Mouse (Mus musculus) ZHBTc4 (cell line): Measurements from ENCODE around the gene Vezt.

Experiments used
- DNase-seq: peaks from one replicate; pipeline ENCODE4 v3.0.0-alpha.2; 2011; ENCODE audit warnings: low read depth, low spot score

Vezt gene

GRCm38 (mm10) chr10:94035658-94036374, at the start of gene Vezt, which contains the start of gene Fgd6:
Gene Vezt (minus strand): TSS chr10:94035817.
Gene Fgd6 (plus strand): TSS chr10:94036001.
- peak; percentile 100 for DNase-seq

- peak; percentile 58 for DNase-seq
Measured at GRCm38 (mm10) chr10:94082040-94082734, 46.6 kb upstream of the Vezt start.

DNA sequence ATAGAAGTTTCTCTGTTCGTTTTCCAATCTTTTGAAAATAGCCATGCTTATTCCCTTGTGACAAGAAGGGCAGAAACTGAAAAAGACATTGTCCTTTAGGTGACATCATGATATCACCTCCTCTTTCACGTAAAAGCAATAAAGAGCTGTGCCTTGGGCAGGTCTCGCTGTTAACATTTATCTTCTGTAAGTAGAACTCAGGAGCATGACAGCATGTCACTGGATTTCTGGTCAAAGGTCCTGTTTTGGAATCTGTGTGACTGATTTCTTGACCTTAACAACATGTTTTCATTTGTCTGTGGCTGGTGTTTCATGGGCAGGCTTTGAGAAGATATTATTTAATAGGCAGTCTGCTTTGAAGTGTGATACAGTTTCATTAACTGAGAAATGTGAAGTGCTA, 45.1 kb upstream of the Vezt start:
- no peak for DNase-seq

GRCm38 (mm10) chr10:94076966-94077825, 41.6 kb upstream of the Vezt start:
- peak; percentile 60 for DNase-seq

GRCm38 (mm10) chr10:94072916-94073465, 37.4 kb upstream of the Vezt start:
- no peak for DNase-seq

DNA sequence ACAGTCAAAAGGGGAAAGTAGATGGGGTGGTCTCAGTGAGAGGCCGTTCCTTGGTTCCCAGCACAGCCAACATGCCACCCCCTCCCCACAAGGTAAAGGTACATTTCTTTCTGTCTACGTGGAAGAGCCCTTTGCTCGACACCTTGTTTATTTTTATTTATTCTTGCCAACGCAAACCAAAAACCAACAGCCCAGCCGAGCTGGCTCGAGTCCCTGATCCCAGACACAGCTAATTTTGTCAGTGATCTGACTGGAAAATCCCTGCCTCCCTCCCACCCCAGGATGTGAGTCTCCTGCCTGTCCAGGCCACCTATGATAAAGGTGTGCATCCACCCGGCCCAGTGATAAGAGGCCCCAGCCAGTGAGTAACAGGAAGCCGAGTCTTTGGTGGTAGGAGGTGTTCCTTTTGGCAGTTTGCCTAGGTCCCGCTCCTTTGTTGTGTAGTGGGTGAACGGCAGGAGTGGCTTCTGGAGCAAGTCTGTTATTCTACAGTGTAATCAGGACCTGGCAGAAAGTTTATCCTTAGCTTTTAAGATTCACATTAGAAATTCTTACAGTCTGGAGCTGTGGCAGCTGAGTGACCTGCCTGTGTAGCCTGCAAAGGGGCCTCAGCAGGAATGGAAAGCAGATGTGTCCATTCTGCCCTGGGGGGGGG, 36.8 kb upstream of the Vezt start:
- DNase-seq = no peak

GRCm38 (mm10) chr10:94071641-94072040, 36.0 kb upstream of the Vezt start:
- no peak for DNase-seq

DNA sequence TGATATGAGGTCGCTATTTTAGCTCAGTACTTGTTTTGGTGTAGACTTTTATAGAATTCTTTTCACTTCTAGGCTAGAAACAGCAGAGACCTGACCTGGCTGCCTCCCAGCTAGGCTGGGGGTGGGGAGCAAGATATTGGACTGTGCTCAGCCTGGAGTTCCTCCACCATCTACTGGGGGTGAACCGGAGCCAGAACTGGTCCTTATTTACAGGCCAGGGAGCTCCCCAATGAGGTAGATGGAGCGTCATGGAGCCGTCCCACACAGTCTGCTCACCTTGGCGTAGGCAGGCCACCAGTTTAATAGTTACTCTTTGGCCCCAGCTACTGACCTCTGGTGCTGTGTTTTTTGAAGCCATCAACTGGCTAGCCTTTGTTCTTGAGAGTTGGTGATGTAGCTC, 33.1 kb upstream of the Vezt start:
- no peak for DNase-seq

DNA sequence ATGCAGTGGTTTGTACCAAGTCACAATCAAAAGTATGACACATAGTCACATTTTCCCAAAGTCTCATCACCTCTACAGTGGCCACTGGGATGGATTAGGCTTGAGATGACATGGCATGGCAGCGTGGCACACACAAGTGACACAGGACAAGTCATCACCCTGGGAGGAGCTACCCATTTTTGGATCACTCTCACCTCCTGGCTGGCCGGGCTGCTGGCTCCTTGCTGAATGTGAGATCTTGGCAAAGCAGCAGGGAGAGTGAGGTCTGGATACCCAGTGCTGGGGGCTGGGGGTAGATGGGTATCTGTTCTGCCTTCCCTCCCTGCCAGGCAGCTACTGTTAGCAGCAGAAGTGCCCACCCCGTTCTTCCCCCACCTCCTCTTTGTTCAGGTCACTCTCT, 31.3 kb upstream of the Vezt start:
- no peak for DNase-seq

DNA sequence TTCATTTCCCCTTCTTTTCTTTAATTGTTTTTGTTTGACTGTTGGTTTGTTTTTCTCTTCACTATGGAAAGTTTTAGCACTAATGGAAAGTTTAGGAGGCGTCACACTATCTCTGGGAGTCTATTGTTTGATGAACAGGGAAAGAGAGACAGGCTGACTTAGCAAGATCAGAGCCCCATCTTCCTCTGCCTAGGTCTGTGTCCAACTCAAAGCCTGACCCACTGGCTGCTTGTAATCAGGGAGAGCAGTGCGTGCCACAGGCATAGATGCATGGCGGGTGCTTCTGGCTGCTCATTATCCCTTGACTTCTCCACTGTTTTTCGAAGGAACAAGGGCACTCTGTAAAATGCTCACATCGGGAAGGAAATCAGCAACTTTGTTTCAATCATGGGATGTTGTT, 26.7 kb upstream of the Vezt start:
- DNase-seq = no peak

DNA sequence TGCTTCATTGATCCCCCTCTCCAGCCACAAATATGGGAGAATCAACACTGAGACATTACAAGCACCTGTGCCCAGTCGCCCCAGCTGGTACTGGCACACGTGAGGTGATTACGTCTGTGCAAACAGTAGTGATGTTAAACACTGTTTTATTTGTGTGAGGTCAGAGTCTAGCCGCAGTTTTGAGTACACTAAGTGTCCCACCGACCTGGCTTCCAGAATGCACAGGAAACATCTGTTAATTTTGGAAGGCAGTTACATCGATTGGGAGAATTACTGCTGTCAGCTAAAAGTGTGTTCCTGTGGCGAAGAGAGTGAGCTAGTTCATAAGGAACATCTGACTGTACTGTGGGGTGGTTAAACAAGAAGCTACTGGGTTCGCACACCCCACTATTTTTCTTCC, 24.6 kb upstream of the Vezt start:
- no peak for DNase-seq

GRCm38 (mm10) chr10:94059618-94060055, 24.0 kb upstream of the Vezt start:
- DNase-seq = no peak

DNA sequence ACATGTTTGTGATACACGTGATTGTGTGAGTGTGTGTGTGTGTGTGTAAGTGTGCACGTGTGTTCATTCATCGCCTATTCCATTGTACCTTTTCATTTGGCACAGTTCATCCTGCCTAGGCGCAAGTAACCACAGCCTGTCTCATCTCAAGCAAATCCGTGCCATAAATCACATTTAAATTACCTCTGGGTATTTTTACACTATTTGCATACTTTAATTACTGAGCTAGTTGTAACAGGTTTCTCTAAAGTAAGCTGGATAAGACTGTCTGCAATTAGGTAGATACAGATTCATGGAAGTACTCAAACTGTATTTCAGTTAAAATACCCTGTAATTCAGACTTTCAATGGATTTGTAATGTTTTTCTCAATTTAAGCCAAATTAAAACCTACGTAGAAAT, 20.9 kb upstream of the Vezt start:
- DNase-seq = no peak

- no peak for DNase-seq
Measured at GRCm38 (mm10) chr10:94050736-94051135, 15.1 kb upstream of the Vezt start.

- DNase-seq = no peak
Measured at GRCm38 (mm10) chr10:94049121-94049520, 13.5 kb upstream of the Vezt start.

DNA sequence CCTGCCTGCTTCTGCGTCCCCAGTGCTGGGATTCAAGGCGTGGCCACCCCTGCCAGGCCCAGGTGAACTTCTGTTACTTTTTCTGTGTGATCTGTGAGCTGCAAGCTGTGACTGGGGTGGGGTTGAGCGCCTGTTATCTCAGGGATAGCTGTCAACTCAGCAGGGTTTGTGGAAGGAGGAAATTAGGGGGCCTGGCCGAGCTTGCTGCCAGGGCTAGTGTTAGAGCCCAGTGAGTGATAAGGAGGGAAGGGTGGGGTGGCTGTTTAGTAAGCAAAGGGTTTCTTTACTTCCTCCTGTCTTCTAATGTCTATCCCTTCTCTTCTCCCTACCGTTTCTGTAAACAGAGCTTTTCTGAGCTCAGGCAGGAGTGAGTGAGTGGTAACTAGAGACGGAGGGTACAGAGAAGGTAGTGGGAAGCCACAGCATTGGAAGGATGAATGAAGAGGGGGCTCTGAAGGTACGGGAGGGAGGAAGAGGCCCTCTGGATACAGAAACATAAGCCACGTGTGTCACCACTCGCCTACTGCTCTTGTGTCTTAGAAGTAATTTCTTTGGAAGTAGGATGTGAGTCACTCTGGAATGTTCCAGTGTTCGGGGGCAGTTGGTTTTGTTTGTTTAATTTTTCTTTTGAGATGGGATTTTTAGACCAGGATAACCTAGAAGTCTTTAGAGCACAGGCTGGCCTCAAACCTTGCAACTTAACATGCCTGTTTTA, 12.4 kb upstream of the Vezt start:
- DNase-seq = no peak

DNA sequence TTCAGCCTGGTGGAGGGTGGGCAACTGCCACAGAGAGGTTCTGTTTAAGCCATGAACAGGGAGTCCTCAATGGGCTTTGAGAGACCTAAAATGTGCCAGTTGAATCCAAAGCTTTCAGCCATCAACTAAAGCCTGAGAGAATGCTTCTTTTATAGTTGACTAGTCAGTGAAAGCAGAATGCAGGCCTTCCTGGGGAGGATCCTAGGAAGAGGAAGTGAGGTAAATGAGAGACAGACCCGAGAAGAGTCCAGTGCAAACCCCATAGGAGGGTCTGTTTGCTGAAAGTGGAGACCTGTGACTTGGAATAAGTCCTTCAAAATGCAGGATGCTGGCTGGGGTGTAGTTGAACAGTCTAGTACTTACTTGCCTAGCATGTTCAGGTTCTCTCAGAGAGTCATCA, 11.4 kb upstream of the Vezt start:
- DNase-seq = no peak

DNA sequence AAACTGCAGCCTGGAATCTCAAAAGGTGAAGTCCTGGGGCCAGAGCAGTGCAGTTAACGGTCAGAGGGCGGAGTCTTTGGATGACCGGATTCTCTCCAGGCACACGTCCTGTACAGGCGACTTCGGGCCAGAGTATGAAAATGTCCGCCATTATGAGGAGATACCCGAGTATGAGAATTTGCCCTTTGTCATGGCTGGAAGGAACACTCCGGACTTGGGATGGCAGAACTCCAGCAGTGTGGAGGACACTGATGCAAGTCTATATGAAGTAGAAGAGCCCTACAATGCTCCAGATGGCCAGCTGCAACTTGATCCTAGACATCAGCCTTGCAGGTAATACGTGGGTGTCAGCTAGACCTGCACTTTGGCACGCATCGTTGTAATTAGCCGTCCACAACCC, 9.7 kb upstream of the Vezt start:
- no peak for DNase-seq

DNA sequence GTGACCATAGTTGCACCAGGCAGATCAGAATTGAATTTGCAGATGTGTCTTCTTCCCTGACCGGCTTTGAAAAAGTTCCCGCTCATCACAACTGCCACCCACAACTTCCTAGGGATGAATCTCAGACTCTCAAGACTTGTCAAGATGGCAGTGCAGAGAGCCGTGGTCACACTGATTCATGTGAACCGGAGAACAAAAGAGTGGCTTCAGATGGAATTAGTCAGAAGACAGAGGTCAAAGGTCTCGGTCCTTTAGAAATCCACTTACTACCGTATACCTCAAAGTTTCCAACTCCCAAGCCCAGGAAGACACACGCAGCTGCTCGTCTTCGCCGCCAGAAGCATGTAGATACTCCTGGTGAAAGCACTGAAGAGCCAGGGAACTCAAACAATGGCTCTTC, 8.3 kb upstream of the Vezt start:
- DNase-seq = no peak

GRCm38 (mm10) chr10:94038366-94039260, 3.0 kb upstream of the Vezt start:
- DNase-seq = no peak
